Mouse (Mus musculus) heart, postnatal 25 days (tissue): ENCODE data around the gene C130026I21Rik. TPM values are rescaled to one million over a fixed set of nuclear protein-coding genes. Genes with fewer than 3 reads are reported as not detected.
"Not testable (repeated sequence)": the region's sequence is repeated elsewhere in the genome, so short reads cannot be mapped to it uniquely, and the experiment has no call there.

Experiments used
- DNase-seq: peaks from one replicate; pipeline ENCODE4 v3.0.0; 2022; ENCODE audit warnings: low spot score
- intact Hi-C: fragments of 180-260 bp; cut with DNase I; formaldehyde crosslinking; loops from one replicate; pipeline ENCODE4 v1.15.1; 2025
- total RNA-seq, 2 experiments: library from RNA; stranded (reverse); gene quantifications; 2 replicates each; pipeline ENCODE4 v1.2.3; 2021

The C130026I21Rik gene
- under 1 TPM; 0.73 TPM for total RNA-seq

DNA sequence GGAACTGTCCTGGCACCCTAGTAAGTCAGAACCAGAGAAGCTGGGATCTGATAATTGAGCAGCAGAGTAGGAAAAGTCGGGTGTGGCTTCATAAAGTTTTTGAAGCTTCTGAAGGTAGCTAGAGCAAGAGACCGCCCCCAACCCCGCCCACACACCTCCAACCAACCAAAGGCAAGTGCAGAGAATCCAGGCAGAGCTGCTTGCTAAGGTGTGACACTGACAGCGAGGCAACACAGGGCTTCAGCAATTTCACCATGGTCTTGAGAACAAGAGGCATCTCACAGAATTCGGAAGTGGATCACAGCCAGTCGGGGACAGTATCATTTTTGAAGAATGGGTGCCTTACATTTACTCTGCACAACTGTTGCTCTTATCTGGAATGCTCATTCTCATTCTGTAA is at the start of gene C130026I21Rik:
C130026I21Rik (minus strand) TSS at position 101 of the 400 bp plus-strand sequence.
- DNase-seq, intact Hi-C loops: not testable (repeated sequence)

DNA sequence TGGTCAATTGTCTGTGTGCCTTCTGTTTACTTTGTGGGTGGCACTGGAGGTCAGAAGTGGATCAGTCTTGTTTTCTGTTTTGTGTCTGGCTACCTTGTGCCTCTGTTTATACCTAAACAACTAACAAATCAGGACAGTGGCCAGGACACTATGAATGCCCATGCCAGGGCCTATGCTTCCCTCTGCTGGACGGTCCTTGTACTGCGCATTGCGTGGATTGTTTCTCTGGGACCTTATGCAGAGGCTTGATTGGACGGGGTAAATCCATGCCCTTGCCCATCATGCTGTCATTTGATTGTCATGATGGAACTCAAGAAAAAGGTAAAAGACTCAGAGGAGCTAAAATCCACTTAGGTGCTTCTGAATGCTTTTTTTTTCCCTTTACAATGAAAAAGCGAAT is 16.7 kb upstream of the C130026I21Rik start:
- intact Hi-C loops, DNase-seq: not testable (repeated sequence)

DNA sequence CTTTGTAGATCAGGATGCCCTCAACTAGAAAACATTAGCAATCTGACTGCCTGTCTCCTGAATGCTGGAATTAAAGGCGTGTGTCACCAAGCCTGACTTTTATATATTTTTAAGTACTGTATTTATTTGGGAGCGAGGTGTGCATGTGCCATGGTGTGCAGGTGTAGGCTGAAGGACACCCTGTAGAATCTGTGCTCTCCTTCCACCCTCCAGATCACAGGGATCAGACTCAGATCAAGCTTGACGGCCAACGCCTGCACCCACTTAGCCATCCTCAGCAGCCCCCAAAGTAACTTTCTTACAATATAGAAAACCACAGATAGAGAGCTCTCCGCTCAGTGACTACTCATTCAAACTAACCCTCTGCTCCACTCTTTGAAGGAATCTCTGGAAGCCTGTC is 6.1 kb upstream of the C130026I21Rik start:
- DNase-seq, intact Hi-C loops: not testable (repeated sequence)

DNA sequence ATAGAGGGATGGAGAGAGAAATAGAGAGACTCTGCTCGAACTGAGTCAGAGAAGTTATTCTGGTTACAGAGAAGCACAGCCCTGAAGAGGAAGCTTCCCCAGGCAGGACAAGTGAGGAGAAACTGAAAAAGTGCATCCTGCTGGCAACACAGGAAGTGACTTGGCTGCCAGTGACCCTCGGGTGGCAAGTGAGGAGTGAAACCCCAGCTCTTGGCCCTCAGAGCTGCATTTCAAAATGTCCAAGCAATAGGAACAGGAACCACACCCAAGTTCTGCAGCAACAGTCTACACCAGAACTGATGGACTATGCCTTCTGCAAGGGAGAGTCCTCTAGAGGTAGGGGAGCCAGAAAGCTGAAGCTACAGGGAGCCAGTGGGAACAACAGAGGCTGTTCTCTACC is 11.7 kb downstream of the C130026I21Rik start:
- intact Hi-C loops, DNase-seq: not testable (repeated sequence)

DNA sequence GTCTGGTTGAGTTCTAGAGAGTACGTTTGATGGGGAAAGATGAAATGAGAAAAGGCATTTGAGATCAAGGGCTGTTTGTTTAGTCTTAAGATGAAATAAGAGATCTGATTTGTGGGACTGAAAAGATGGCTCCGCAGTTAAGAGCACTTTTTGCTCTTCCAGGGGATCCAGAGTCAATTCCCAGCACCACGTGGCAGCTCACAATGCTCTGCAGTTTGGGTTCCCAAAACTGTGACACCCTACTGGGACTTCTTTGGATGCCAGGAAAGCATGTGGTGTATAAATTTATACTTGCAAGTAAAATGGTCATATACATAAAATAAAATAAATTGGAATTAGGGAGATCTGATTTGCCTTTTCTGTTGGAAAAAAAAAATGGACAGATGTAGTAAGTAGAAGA is 15.1 kb downstream of the C130026I21Rik start:
- DNase-seq, intact Hi-C loops: not testable (repeated sequence)

DNA sequence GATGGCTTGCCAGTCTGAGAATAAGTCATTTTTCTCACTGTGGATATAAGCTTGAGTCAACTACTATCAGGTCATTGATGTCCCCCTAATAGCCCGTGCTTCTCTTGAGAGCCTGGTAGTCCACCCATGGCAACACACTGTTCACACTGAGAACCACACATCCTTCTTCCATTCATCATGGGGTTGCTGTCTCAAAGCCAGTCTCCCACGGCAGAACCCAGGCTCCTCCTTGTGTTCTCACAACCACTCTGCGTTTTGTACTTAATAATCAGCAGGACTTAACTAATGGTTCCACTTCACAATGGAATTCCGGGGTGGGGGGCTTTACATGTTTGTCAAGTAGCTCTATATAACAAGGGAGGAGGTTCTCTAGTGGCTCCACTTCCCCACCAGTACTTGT is 19.2 kb downstream of the C130026I21Rik start:
- DNase-seq, intact Hi-C loops: not testable (repeated sequence)

DNA sequence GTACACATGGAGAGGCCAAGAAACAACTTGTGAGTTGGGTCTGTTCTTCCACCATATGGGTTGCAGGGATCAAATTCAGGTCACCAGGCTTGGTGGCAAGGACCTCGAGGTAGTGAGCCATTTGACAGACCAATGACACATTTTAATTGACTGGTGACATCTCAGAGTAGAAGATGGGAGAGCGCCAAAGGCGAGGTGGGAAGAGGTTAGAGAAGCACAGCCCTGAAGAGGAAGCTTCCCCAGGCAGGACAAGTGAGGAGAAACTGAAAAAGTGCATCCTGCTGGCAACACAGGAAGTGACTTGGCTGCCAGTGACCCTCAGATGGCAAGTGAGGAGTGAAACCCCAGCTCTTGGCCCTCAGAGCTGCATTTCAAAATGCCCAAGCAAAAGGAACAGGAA is 21.4 kb downstream of the C130026I21Rik start:
- intact Hi-C loops, DNase-seq: not testable (repeated sequence)

DNA sequence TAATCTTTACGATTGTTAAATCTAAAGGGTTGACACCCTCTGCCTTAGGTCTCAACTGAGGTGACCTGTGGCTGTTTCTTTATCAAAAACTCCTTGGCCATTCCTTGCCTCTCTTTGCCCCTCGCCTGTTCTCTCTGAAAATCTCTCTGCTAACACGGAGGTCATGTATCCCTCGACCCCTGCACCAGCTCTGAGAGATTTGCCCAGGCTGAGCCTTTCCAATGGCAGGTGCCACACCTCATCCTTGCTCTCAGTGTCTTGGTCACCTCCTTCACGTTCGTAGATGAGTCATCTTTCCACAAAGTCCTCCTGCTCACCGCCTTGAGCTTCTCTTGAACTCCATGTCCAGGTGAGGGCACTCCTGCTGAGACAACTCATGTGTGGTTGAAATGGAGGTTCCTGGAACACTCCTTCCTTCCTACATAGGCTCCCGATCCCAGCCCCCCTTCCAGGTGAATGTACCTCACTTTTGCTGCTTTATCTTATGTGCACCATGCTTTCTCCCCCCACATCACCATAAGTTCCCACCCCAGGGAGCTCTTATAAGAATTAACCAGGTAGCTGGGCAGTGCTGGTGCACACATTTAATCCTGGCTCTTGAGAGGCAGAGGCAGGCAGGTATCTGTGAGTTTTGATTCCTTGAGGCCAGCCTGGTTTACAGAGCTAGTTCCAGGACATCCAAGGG is 23.4 kb downstream of the C130026I21Rik start:
- not testable (repeated sequence) for DNase-seq

DNA sequence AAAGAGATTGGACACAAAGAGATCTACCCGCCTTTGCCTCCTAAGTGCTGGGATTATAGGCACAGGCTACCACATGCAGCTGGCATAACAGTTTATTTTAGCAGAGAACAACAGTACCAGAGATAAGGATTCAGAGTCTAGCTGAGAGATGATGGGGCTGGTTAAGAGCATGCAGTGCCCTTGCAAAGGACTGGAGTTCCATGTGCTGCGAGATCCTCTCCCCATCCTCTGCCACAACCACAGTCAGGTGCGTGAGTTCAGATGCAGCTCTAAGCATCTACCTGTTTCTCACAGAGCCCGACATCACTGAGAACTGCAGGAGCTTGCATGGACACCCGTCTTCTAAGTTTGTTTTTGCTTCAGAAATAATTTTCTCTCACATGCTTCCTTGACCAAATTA is 24.1 kb downstream of the C130026I21Rik start:
- DNase-seq, intact Hi-C loops: not testable (repeated sequence)

More for the DNA sequence above, 23.4 kb downstream of the C130026I21Rik start:
- intact Hi-C loops = not testable (repeated sequence)

DNA sequence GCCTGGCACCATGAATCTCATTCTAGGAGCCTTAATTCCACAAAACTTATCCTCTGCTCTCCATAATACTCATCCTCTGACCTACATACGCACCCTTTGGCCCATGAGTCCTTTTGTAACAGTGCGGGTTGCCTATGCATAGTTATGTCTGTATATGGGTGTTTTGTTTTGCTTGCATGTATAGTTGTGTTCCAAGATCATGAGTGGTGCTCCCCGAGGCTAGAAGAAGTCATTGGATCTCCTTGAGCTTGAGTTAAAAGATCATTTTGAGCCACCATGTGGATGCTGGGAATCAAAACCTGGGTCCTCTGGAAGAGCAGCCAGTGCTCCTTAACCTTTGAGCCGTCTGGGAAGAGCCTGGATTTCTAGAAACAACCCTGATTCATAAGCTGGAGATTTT is 25.4 kb downstream of the C130026I21Rik start:
- DNase-seq, intact Hi-C loops: not testable (repeated sequence)

DNA sequence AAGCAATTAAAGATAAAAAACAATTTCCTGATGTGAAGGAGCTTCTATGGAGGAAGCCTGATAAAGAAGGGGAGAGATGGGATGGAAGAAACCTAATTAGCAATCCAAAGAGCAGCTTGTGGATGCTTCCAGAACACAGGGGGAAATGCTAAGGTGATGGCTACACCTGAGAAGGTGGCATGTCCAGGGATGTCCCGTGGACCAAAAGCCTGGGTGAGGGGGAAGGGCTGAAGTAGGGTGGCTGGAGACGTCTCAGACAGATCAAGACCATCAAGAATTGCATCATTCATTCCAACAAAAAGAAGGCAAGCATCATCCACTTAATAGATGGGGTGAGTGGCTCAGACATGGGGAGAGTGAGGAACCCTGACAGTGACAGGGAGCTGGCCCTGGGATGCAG is 27.3 kb downstream of the C130026I21Rik start:
- DNase-seq, intact Hi-C loops: not testable (repeated sequence)

DNA sequence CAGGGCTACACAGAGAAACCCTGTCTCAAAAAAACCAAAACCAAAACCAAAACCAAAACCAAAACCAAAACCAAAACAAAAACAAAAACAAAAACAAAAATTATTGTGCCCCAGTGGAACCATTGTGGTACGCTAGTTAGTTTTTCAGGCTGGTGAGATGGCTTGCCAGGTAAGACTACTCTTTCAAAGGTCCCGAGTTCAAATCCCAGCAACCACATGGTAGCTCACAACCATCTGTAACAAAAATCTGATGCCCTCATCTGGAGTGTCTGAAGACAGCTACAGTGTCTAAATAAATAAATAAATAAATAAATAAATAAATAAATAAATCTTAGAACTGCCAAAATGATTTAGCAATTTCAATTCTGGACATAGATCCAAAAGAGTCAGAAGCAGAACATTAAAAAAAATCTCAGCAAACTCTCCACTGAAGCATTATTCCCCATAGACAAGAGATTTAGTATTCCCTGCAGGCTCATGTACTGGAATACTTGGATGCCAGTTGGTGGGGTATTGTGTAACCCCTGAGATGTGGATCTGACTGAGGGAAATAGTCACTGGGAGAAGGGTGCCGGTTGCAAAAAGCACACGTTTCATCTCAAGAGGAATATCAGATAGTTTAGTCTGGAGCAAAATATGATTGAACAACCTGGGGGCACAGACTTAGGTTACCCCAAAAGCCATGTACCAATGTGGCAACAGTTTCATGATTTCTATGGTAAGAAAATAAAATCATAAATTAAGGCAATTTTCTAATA is 31.2 kb downstream of the C130026I21Rik start:
- intact Hi-C loops, DNase-seq: not testable (repeated sequence)

DNA sequence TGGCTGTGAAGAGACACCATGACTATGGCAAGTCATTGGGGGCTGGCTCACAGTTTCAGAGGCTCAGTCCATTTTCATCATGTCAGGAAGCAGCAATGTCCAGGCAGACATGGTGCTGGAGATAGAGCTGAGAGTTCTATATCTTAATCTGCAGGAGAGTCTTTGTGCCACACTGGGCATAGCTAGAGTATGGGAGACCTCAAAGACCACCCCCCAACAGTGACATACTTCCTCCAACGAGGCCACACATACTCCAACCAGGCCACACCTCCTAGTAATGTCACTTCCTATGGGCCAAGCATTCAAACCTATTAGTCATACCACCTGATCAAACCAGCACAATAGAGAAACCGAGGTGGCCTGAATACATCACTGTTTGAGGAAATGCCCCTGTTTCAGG is 63.8 kb downstream of the C130026I21Rik start:
- intact Hi-C loops, DNase-seq: not testable (repeated sequence)

DNA sequence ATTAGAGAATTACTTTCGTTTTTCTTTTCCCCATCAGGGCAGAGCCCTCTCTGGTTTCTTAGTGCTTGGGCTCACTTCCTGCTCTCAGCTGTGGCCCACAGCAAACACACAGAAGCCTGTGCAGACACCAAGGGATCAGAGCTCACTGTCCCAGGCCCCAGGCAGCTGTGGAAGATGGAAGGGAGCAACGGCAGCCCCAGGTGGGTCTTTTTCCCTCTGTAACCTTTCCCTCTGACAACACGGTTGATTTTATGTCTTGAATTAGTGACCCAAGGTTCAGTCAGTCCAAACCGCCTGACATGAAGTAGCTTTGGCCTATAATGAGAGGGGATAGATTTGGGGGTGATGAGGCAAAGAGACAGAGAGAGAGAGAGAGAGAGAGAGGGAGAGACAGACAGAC is 70.8 kb downstream of the C130026I21Rik start:
- intact Hi-C loops = not testable (repeated sequence)

DNA sequence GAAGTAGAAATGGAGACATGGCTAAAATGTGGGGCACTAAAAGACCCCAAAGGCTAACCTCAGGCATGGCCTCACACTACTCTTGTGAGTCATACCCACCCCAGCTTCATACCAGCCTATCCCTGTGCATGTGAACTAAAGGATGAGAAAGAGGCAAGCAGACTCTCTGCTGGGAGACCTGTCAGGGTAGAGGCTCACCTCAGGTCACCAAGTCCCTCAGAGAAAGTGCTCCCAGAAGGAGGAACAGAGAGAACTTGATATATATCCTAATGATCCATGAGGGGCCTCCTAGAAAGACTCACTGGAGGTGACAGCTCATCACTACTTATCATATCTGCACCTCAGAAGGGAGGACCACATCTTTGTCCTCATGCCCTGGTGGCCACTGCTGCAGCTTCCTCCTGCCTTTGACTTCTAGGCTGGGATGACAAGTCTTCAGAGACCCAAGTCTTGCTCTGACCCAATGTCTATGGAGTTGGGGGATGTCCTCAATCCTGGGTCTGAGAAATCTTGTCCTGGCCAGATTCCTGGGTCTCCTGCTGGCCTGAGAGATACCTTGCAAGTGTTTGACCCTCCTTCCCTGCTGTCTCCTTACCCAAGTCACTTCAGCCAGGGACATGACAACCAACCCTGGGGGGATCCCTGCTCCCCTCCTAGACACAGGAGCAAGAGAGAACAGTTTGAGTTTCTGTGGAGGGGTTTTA is 71.6 kb downstream of the C130026I21Rik start:
- intact Hi-C loops, DNase-seq: not testable (repeated sequence)

More for the DNA sequence above, 70.8 kb downstream of the C130026I21Rik start:
- not testable (repeated sequence) for DNase-seq

DNA sequence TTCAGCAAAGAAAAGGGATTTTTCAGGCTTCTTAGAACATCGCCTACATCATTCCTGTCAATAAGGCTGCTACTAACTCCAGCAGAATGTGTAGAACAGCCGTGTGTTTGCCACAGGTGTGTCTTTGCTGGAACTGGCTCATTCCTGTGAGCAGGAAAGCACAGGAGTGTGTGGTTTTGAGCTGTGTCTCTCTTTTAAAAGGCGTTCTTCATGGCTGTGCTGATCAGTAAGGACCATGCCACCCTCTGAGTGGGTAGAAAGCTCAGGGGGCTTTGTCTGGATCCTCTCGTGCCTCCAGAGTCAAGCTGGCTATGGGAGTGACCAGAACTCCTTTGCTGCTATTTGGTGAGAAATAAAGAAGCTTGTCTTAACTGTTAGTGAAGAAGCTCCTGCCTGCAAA is 73.6 kb downstream of the C130026I21Rik start:
- intact Hi-C loops, DNase-seq: not testable (repeated sequence)

DNA sequence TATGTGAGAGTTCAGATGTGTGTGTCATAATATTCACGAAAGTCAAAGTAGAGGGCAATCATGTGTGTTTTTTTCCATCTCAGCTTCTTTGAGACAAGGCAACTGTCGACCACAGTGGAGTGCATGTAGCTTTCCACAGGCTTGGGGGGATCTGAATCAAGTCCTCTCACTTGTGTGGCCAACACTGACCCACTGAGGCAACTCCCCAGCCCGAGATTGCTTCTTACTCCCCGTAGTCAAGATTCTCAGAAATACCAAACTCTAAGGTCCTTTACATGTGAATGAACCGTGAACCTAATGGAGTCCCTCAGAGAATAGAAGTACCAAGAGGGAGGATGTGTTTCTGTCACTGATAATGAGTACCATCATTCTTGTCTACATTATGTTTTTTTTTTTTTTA is 76.6 kb downstream of the C130026I21Rik start:
- intact Hi-C loops, DNase-seq: not testable (repeated sequence)

DNA sequence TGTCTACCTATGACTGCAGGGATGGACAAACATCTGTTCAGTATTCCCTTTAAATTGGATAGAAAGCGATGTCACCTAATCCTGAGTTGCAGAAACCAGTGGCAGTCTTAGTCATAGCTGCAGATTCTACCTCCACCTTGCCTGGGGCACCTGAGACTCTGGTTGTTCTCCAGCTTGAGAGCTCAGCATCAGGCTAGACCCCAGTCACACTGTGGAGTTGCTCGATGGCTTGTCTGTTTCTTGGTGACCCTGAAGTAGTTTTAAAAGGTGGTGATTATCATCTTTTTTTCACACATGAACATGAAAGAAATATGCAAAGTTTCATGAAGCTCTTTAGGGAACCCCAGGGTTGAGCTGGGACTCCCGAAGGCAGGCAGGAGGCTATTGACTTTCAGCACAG is 88.4 kb downstream of the C130026I21Rik start:
- DNase-seq, intact Hi-C loops: not testable (repeated sequence)

DNA sequence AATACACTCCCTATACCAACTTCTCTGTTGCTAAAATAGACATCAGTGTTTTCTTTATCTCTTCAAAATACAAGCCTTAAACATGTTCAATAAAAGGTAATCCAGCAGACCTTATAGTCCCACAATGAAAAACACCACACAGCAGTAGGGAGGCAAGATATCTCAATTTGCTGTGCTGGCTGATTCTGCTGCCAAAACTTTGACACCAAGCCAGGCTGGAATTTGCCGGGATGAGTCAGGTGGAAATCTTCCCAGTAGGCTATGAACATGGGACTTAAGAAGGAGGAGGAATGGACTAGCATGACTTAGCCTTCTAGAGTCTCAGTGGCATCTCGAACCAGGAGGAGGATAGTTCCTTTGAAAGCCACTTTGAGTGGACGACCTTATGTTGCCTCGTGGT is 91.4 kb downstream of the C130026I21Rik start:
- DNase-seq, intact Hi-C loops: not testable (repeated sequence)

DNA sequence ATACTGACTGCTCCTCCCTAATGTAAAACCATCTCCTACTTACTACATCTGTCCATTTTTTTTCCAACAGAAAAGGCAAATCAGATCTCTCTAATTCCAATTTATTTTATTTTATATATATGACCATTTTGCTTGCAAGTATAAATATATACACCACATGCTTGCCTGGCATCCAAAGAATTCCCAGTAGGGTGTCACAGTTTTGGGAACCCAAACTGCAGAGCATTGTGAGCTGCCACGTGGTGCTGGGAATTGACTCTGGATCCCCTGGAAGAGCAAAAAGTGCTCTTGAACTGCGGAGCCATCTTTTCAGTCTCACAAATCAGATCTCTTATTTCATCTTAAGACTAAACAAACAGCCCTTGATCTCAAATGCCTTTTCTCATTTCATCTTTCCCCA is 107.5 kb downstream of the C130026I21Rik start:
- intact Hi-C loops, DNase-seq: not testable (repeated sequence)
